Mouse (Mus musculus) embryonic facial prominence, embryonic 11.5 days (tissue): Measurements from ENCODE around the gene Blm. TPM values are rescaled to one million over a fixed set of nuclear protein-coding genes. Genes with fewer than 3 reads are reported as not detected.
A peak's percentile ranks its signal among the peaks of the same experiment; 100 is the strongest.

ENCODE experiments used
- ATAC-seq: fragments of 200-750 bp; cut with Nextera tagmentation; replicated peaks from 2 replicates; pipeline ENCODE4 v1.8.0; 2017; ENCODE audit warnings: low read depth; ENCODE audit not compliant: insufficient number of reproducible peaks, low FRiP score, low TSS enrichment
- DNase-seq: peaks from one replicate; pipeline ENCODE4 v3.0.0-alpha.2; 2015; ENCODE audit warnings: low spot score
- H3K27ac ChIP-seq: fragments of 300-500 bp; sonication (generic); replicated peaks from 2 replicates; pipeline ENCODE4 v1.5.1; 2014; ENCODE audit warnings: mild to moderate bottlenecking, low read depth, low read length, control low read depth
- H3K27me3 ChIP-seq: fragments of 300-500 bp; sonication (generic); 2 replicates; pipeline ENCODE4 v1.6.1; 2014; ENCODE audit warnings: mild to moderate bottlenecking, low read length, moderate library complexity, mixed read lengths; ENCODE audit not compliant: control insufficient read depth, insufficient read depth
- H3K36me3 ChIP-seq: fragments of 300-500 bp; sonication (generic); replicated peaks from 2 replicates; pipeline ENCODE4 v1.6.1; 2014; ENCODE audit warnings: low read depth, mild to moderate bottlenecking, low read length, moderate library complexity, mixed read lengths; ENCODE audit not compliant: control insufficient read depth, insufficient read depth
- H3K4me1 ChIP-seq: fragments of 300-500 bp; sonication (generic); 2 replicates; pipeline ENCODE4 v1.6.1; 2014; ENCODE audit warnings: low read length, mixed read lengths; ENCODE audit not compliant: control insufficient read depth, insufficient read depth
- H3K4me2 ChIP-seq: fragments of 300-500 bp; sonication (generic); 2 replicates; pipeline ENCODE4 v1.6.1; 2014; ENCODE audit warnings: low read depth, mild to moderate bottlenecking, control low read depth, low read length, moderate library complexity
- H3K4me3 ChIP-seq: fragments of 300-500 bp; sonication (generic); 2 replicates; pipeline ENCODE4 v1.5.1; 2014; ENCODE audit warnings: low read depth, low read length, control low read depth
- H3K9ac ChIP-seq: fragments of 300-500 bp; sonication (generic); replicated peaks from 2 replicates; pipeline ENCODE4 v1.6.1; 2014; ENCODE audit warnings: mild to moderate bottlenecking, control low read depth, low read length
- H3K9me3 ChIP-seq: fragments of 300-500 bp; sonication (generic); replicated peaks from 2 replicates; pipeline ENCODE4 v1.6.1; 2016; ENCODE audit warnings: mild to moderate bottlenecking, low read length, inconsistent platforms, mixed read lengths; ENCODE audit not compliant: control insufficient read depth
- WGBS: fragments of 180-500 bp; shearing (Covaris S2); extraction: QIAGEN DNeasy Blood & Tissue Kit; methylation state at CpG from one replicate; pipeline ENCODE4 v1.1.7; 2014; 5-methylcytosine and 5-hydroxymethylcytosine counted together
- polyA plus RNA-seq: library from polyadenylated mRNA; unstranded; fragments of >200 nt; fragmentation: Nextera tagmentation; extraction: Ambion mirVana; gene quantifications from 2 replicates; pipeline ENCODE4 v1.2.1, GENCODE M21; 2014

Blm gene
- polyA plus RNA-seq, result 40.1 and 45.9 TPM in 2 replicates

GRCm38 (mm10) chr7:80535009-80535744 lies at the start of gene Blm:
Gene Blm, minus strand, starts transcription at chr7:80535119.
- WGBS, result 1% methylated on average over 43 of the region's 43 CpGs
- Histone ChIP-seq H3K4me1 (peaks cover 2% of the 10 kb centered on the region; the same call in 1 of the 2 replicates), H3K4me2 (peak within 1 kb of the TSS; percentile 64), H3K9ac (peak within 1 kb of the TSS; percentile 80), H3K9me3 (no peaks in the 10 kb centered on the region), H3K27ac (peak within 1 kb of the TSS; percentile 68), H3K4me3 (peak within 1 kb of the TSS; percentile 67), H3K27me3 (no peaks in the 10 kb centered on the region), H3K36me3 (no peaks in the 10 kb centered on the region)
- ATAC-seq, result peak; percentile 100
- peak; percentile 98 for DNase-seq

GRCm38 (mm10) chr7:80583981-80584380 lies 49.1 kb upstream of the Blm start:
- peaks cover 8% of the 10 kb centered on the region for H3K4me1 ChIP-seq
- no peak for ATAC-seq
- DNase-seq, result peak; percentile 73
- H3K9me3 ChIP-seq, result no peaks in the 10 kb centered on the region
- no peak overlapping the region for H3K4me3 ChIP-seq
- no peak overlapping the region for H3K27ac ChIP-seq
- 27% methylated on average over 6 of the region's 6 CpGs for WGBS
- H3K27me3 ChIP-seq, result no peaks in the 10 kb centered on the region
- H3K36me3 ChIP-seq, result no peaks in the 10 kb centered on the region
- no peak overlapping the region for H3K4me2 ChIP-seq
- H3K9ac ChIP-seq, result no peak overlapping the region

GRCm38 (mm10) chr7:80582821-80583451 lies 48.0 kb upstream of the Blm start:
- H3K36me3 ChIP-seq, result no peaks in the 10 kb centered on the region
- DNase-seq (peak; percentile 14), ATAC-seq (no peak)
- peaks cover 8% of the 10 kb centered on the region for H3K4me1 ChIP-seq
- H3K9ac ChIP-seq, result no peak overlapping the region
- H3K9me3 ChIP-seq, result no peaks in the 10 kb centered on the region
- H3K27ac ChIP-seq, result no peak overlapping the region
- WGBS, result 71% methylated on average over 20 of the region's 20 CpGs
- H3K4me2 ChIP-seq, result no peak overlapping the region
- no peak overlapping the region for H3K4me3 ChIP-seq
- H3K27me3 ChIP-seq, result no peaks in the 10 kb centered on the region

GRCm38 (mm10) chr7:80580368-80580767 lies 45.4 kb upstream of the Blm start:
- WGBS, result 29% methylated on average over 6 of the region's 6 CpGs
- Histone ChIP-seq H3K4me2 (no peak overlapping the region), H3K27ac (no peak overlapping the region), H3K4me1 (no peaks in the 10 kb centered on the region), H3K4me3 (no peak overlapping the region), H3K9ac (no peak overlapping the region), H3K36me3 (no peaks in the 10 kb centered on the region), H3K27me3 (no peaks in the 10 kb centered on the region), H3K9me3 (no peaks in the 10 kb centered on the region)
- DNase-seq (peak; percentile 17), ATAC-seq (no peak)

DNA sequence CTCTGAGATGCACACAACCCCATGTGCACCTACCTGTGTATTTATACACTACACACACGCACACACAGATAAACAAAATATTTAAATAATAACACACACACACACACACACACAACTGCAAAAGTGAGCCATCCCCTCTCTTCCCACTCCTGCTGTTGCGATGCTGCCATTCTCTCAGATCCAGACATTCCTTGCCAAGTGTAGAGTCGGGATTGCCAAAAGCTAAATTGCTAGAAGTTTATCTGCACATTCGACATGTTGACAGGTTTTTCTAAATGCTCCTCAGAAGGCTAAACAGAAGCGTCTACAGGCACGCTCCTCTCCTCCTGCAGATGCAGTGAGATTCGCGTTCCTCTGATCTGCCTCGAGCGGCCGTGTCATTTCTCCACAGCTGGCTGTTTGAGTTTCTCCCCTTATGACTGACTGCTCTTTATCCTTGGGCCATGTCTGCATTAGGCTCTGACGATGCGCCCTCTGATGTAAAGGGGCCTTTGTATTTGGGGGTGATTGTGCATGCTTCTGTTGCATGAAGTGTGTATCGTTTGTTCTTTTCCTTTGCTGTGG lies 42.6 kb upstream of the Blm start:
- no peaks in the 10 kb centered on the region for H3K4me1 ChIP-seq
- ATAC-seq (no peak), DNase-seq (no peak)
- no peak overlapping the region for H3K4me3 ChIP-seq
- no peak overlapping the region for H3K9ac ChIP-seq
- H3K9me3 ChIP-seq, result no peaks in the 10 kb centered on the region
- 55% methylated on average over 14 of the region's 14 CpGs for WGBS
- H3K36me3 ChIP-seq, result no peaks in the 10 kb centered on the region
- no peaks in the 10 kb centered on the region for H3K27me3 ChIP-seq
- no peak overlapping the region for H3K27ac ChIP-seq
- H3K4me2 ChIP-seq, result no peak overlapping the region

GRCm38 (mm10) chr7:80576626-80577025 lies 41.7 kb upstream of the Blm start:
- 64% methylated on average over 3 of the region's 3 CpGs for WGBS
- H3K27me3 ChIP-seq, result no peaks in the 10 kb centered on the region
- ATAC-seq (no peak), DNase-seq (no peak)
- no peak overlapping the region for H3K4me2 ChIP-seq
- H3K4me1 ChIP-seq, result no peaks in the 10 kb centered on the region
- H3K9me3 ChIP-seq, result no peaks in the 10 kb centered on the region
- H3K36me3 ChIP-seq, result no peaks in the 10 kb centered on the region
- no peak overlapping the region for H3K4me3 ChIP-seq
- H3K9ac ChIP-seq, result no peak overlapping the region
- H3K27ac ChIP-seq, result no peak overlapping the region

- no peaks in the 10 kb centered on the region for H3K4me1 ChIP-seq
- no peak for ATAC-seq
- no peak overlapping the region for H3K9ac ChIP-seq
- no peaks in the 10 kb centered on the region for H3K36me3 ChIP-seq
- 74% methylated on average over 9 of the region's 9 CpGs for WGBS
- H3K4me2 ChIP-seq, result no peak overlapping the region
- H3K27me3 ChIP-seq, result no peaks in the 10 kb centered on the region
- no peak for DNase-seq
- H3K4me3 ChIP-seq, result no peak overlapping the region
- no peak overlapping the region for H3K27ac ChIP-seq
- no peaks in the 10 kb centered on the region for H3K9me3 ChIP-seq
Observed at GRCm38 (mm10) chr7:80575750-80576149, 40.8 kb upstream of the Blm start.

- DNase-seq, result no peak
- no peaks in the 10 kb centered on the region for H3K9me3 ChIP-seq
- H3K36me3 ChIP-seq, result no peaks in the 10 kb centered on the region
- no peak overlapping the region for H3K27ac ChIP-seq
- ATAC-seq, result no peak
- 51% methylated on average over 3 of the region's 3 CpGs for WGBS
- no peak overlapping the region for H3K4me2 ChIP-seq
- H3K4me1 ChIP-seq, result no peaks in the 10 kb centered on the region
- H3K4me3 ChIP-seq, result no peak overlapping the region
- H3K9ac ChIP-seq, result no peak overlapping the region
- no peaks in the 10 kb centered on the region for H3K27me3 ChIP-seq
Observed at GRCm38 (mm10) chr7:80573076-80573475, 38.2 kb upstream of the Blm start.
